Mouse (Mus musculus) liver, adult 2 months (tissue): Measurements from ENCODE around the gene Frrs1. TPM values are rescaled to one million over a fixed set of nuclear protein-coding genes. Genes with fewer than 3 reads are reported as not detected.

Experiments used
- DNase-seq: peaks from one replicate; pipeline ENCODE4 v3.0.0-alpha.2; 2011; ENCODE audit warnings: low read depth, low spot score; ENCODE audit errors: extremely low read depth
- H3K27ac ChIP-seq: fragments of 200-500 bp; replicated peaks from 2 replicates; pipeline ENCODE4 v1.5.1; 2012; ENCODE audit warnings: low read depth, mild to moderate bottlenecking, control low read depth, inconsistent platforms, low read length; ENCODE audit not compliant: insufficient read depth
- H3K27me3 ChIP-seq: fragments of 200-500 bp; 2 replicates; pipeline ENCODE4 v1.6.1; 2012; ENCODE audit warnings: mild to moderate bottlenecking, moderate library complexity, low read length, inconsistent platforms; ENCODE audit not compliant: control insufficient read depth, insufficient read depth
- H3K36me3 ChIP-seq: fragments of 200-500 bp; 2 replicates; pipeline ENCODE4 v1.6.1; 2012; ENCODE audit warnings: low read length, inconsistent platforms; ENCODE audit not compliant: control insufficient read depth, insufficient read depth
- H3K4me1 ChIP-seq: fragments of 200-500 bp; 2 replicates; pipeline ENCODE4 v1.6.1; 2011; ENCODE audit warnings: low read length; ENCODE audit not compliant: control insufficient read depth, insufficient read depth
- H3K4me3 ChIP-seq: fragments of 200-500 bp; 2 replicates; pipeline ENCODE4 v1.5.1; 2011; ENCODE audit warnings: low read depth, mild to moderate bottlenecking, control low read depth, low read length, moderate library complexity; ENCODE audit not compliant: insufficient read depth
- H3K79me2 ChIP-seq: fragments of 200-500 bp; 2 replicates; pipeline ENCODE4 v1.6.1; 2012; ENCODE audit warnings: inconsistent platforms, mild to moderate bottlenecking, low read length, moderate library complexity; ENCODE audit not compliant: control insufficient read depth, insufficient read depth
- H3K9ac ChIP-seq: fragments of 200-500 bp; 2 replicates; pipeline ENCODE4 v1.6.1; 2012; ENCODE audit warnings: low read depth, mild to moderate bottlenecking, control low read depth, inconsistent platforms, low read length
- CTCF ChIP-seq: fragments of 200-500 bp; IDR thresholded peaks from 2 replicates; pipeline ENCODE4 v1.5.1; 2011; ENCODE audit warnings: low read depth, low read length, control low read depth
- POLR2A ChIP-seq: fragments of 200-500 bp; IDR thresholded peaks from 2 replicates; pipeline ENCODE4 v1.6.1; 2011; ENCODE audit warnings: low read length, control low read depth; ENCODE audit not compliant: insufficient read depth; ENCODE audit errors: extremely low read depth
- WGBS: fragments of 180-500 bp; shearing (Covaris S2); methylation state at CpG from one replicate; pipeline ENCODE4 v1.1.7; 2018; 5-methylcytosine and 5-hydroxymethylcytosine counted together
- polyA plus RNA-seq: library from polyadenylated mRNA; depleted of rRNA; stranded (reverse); fragments of >200 nt; gene quantifications from 2 replicates; pipeline ENCODE4 v1.2.3, GENCODE M21; 2012
- total RNA-seq: library from RNA; depleted of rRNA; stranded (reverse); fragments of >200 nt; gene quantifications from 2 replicates; pipeline ENCODE4 v1.2.3, GENCODE M21; 2014

The Frrs1 gene
- total and polyA plus RNA-seq, 2 experiments, result 14.4 to 39.7 TPM

- no peak for DNase-seq
- TF ChIP-seq CTCF (no peak), POLR2A (no peak)
- Histone ChIP-seq H3K4me3 (no peak overlapping the region), H3K27me3 (no peaks in the 10 kb centered on the region), H3K36me3 (no peaks in the 10 kb centered on the region), H3K4me1 (no peaks in the 10 kb centered on the region), H3K79me2 (no peaks in the 10 kb centered on the region), H3K27ac (no peak overlapping the region), H3K9ac (no peak overlapping the region)
- 87% methylated on average over 4 of the region's 4 CpGs for WGBS
Measured at GRCm38 (mm10) chr3:116833491-116833890, 25.8 kb upstream of the Frrs1 start.

- Histone ChIP-seq H3K4me1 (no peaks in the 10 kb centered on the region), H3K27me3 (no peaks in the 10 kb centered on the region), H3K9ac (no peak overlapping the region), H3K27ac (no peak overlapping the region), H3K36me3 (no peaks in the 10 kb centered on the region), H3K79me2 (no peaks in the 10 kb centered on the region), H3K4me3 (no peak overlapping the region)
- TF ChIP-seq CTCF (no peak), POLR2A (no peak)
- DNase-seq, result no peak
- whole genome bisulfite sequencing, result 91% methylated on average over 6 of the region's 6 CpGs
Measured at GRCm38 (mm10) chr3:116834241-116834640, 25.0 kb upstream of the Frrs1 start.

DNA sequence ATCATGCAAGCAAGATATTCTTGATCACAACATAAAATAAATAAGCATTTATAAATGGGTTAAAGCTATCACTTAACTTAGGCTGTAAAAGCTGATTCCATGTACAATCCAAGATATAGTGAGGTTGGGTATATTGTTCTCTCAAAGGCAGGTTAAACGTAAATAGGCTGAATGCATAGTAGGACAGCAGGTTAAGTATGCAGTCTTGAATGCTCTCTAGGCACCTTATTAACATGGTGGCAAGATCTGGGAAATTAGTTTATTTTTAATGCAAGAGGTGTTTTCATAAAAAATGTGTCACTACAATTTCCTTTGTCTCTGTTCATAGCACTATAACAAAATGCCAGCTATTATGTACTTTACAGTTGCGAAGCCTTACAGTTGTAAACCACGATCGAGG, 23.9 kb upstream of the Frrs1 start:
- no peak for DNase-seq
- H3K27me3 ChIP-seq, result no peaks in the 10 kb centered on the region
- WGBS, result 61% methylated on average over 4 of the region's 4 CpGs
- no peak overlapping the region for H3K27ac ChIP-seq
- H3K4me1 ChIP-seq, result no peaks in the 10 kb centered on the region
- no peak overlapping the region for H3K9ac ChIP-seq
- H3K4me3 ChIP-seq, result no peak overlapping the region
- no peak for TF ChIP-seq POLR2A
- no peak for TF ChIP-seq CTCF
- H3K79me2 ChIP-seq, result no peaks in the 10 kb centered on the region
- H3K36me3 ChIP-seq, result no peaks in the 10 kb centered on the region

- Histone ChIP-seq H3K27ac (no peak overlapping the region), H3K36me3 (no peaks in the 10 kb centered on the region), H3K9ac (peak overlapping the region; percentile 35; the same call in 1 of the 2 replicates), H3K4me1 (no peaks in the 10 kb centered on the region), H3K79me2 (no peaks in the 10 kb centered on the region), H3K27me3 (no peaks in the 10 kb centered on the region), H3K4me3 (no peak overlapping the region)
- peak; percentile 79 for DNase-seq
- 29% methylated on average over 21 of the region's 21 CpGs for WGBS
- TF ChIP-seq CTCF (peak; percentile 68), POLR2A (no peak)
Measured at GRCm38 (mm10) chr3:116835770-116836680, 23.2 kb upstream of the Frrs1 start.

DNA sequence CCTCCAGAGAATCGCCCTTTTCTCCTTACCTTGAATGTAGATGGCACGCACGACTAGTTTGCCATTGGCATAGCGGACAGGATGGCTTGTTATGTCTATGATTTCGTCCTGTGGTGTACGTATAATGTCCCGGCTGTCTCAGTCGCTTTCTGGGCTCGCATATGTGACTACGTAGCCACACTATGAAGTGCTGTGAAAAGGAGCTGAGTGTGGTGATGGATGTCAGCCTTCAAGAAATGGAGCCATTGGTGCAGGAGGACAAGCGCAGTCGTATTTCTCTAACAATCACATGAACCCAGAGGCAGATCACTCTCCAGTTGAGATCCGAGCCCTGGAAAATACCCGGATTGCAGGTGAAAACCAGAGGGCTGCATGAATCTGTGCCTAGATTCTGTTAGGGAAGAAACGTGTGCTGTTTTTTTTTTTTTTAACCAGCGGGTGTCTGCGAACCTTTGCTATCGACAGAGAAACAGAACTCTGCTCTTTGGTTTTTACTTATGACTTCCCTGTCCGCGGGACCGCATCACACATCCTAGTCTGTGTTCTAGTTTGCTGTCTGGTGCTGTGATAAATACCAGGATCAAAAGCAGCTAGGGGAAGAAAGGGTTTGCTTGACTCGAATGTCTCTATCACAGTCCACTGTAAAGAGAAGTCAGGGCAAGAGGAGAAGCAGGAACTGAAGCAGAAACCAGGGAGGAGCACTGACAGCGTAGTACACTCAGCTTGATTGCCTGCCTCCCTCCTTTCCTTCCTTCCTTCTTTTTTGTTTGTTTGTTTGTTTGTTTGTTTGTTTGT, 22.4 kb upstream of the Frrs1 start:
- H3K9ac ChIP-seq, result no peak overlapping the region
- TF ChIP-seq CTCF (no peak), POLR2A (no peak)
- H3K4me1 ChIP-seq, result no peaks in the 10 kb centered on the region
- no peaks in the 10 kb centered on the region for H3K36me3 ChIP-seq
- H3K27me3 ChIP-seq, result no peaks in the 10 kb centered on the region
- H3K4me3 ChIP-seq, result no peak overlapping the region
- WGBS, result 81% methylated on average over 23 of the region's 23 CpGs
- DNase-seq, result no peak
- no peak overlapping the region for H3K27ac ChIP-seq
- no peaks in the 10 kb centered on the region for H3K79me2 ChIP-seq

GRCm38 (mm10) chr3:116841311-116841710, 18.0 kb upstream of the Frrs1 start:
- WGBS, result 96% methylated on average over 2 of the region's 2 CpGs
- H3K36me3 ChIP-seq, result no peaks in the 10 kb centered on the region
- H3K4me1 ChIP-seq, result no peaks in the 10 kb centered on the region; the same call in 1 of the 2 replicates
- no peak overlapping the region for H3K9ac ChIP-seq
- H3K27me3 ChIP-seq, result no peaks in the 10 kb centered on the region
- H3K79me2 ChIP-seq, result no peaks in the 10 kb centered on the region
- TF ChIP-seq POLR2A (no peak), CTCF (no peak)
- no peak overlapping the region for H3K27ac ChIP-seq
- H3K4me3 ChIP-seq, result no peak overlapping the region
- no peak for DNase-seq
